Mouse (Mus musculus) neutrophil, adult 59 days (primary cell): ENCODE data around the gene Gimap8. TPM values are rescaled to one million over a fixed set of nuclear protein-coding genes. Genes with fewer than 3 reads are reported as not detected.

Source experiments
- total RNA-seq, 2 experiments: library from RNA; stranded (reverse); gene quantifications; 1 replicate in 1 of 2; 2 replicates in 1 of 2; pipeline ENCODE4 v1.2.4; 2023

The Gimap8 gene
- total RNA-seq, result under 1 TPM; 0.26 to 0.31 TPM

GRCm38 (mm10) chr6:48646995-48647394 is at the start of gene Gimap8:
Gene Gimap8 (plus strand): TSS chr6:48647234.

GRCm38 (mm10) chr6:48601271-48602079 is 45.6 kb upstream of the Gimap8 start, which contains the start of gene Zfp775:
Gene Zfp775 (plus strand): TSS chr6:48602063.

DNA sequence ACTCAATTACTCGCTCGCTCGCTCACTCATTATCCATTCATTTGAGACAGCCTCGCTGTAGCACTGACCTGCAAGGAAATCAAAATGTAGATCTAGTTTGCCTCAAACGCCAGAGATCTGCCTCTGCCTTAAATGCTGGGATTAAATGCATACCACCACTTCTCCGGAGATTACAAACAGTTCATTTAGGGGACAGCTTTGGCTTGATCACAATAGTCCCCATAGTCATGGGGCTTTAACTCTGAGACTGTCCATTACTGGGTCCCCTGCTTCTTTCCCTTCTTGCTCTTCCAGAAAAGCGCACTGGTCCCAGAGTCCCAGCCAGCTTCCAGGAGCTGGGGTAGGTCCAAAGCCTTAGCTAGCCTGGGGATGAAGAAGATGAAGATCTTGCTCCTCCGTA is 20.6 kb upstream of the Gimap8 start, which contains the start of gene AI854703:
TSS of gene AI854703 (plus strand) at position 301 of the 400 bp plus-strand sequence.

DNA sequence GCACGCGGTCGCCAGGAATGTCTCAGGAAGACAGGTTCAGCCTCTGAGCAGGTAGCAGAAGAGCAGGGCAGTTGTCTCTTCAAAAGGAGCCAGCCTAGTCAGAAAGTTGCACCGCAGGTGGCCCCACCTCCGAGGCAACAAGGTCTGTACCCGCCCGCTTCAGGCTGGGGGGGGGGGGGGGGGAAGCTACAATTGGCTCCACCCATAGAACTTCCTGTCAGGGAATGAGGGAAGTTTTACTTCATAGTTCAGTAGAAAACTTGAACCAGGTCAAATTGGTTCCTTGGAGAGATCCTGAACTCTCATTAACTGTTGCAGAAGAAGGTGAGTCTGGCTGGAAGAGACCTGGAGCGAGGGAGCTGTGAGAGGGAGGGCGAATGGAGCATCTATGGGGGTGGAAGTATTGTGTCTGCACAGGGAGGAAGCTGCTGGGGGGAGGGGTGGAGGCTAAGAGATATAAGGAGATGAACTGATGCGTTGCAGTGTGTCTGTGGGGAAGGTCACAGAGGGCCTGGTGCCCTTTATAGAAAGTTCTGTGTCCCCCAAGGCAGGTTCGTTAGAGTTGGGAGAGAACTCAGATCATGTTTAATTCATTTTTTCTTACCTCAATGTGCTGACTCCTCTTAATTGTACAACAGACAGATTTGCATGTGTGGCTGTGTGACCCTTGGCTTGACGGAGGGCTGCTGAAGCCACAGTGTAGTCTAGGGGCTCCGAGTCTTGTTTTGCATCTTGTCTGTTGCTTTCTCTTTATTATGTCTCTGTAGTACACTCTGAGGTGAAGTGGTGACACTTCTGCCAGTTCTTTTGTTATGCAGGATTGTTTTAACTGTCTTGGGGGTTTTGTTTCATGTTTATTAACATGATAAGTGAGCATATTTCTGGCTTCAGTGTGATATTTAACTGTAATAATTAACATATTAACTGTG is 29.2 kb downstream of the Gimap8 start, which contains the start of gene Gimap9:
TSS of gene Gimap9 (plus strand) at position 199 of the 929 bp plus-strand sequence.

DNA sequence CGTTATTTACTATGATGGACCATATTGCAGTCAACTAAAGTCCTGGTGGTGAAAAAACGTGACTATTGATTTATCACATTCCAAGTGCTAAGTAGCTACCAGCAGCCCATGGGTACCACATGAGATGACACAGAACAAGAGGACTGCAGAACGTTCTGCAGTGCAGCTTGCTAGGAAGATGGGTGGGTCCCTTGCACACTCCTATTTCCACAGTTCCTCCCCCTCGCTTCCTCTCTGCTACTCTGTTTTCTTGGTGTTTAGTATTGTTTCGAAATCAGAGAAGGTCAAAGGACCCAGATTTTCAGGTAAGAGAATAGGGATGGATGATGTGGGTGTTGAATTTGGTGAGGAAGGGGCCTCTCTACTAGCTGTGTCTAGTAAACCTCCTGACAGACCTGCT is 37.3 kb downstream of the Gimap8 start, which contains the start of gene Gimap4:
TSS of gene Gimap4 (plus strand) at position 231 of the 400 bp plus-strand sequence.

Other genes starting within 250 kb of the Gimap8 start
- 10 to 100 TPM; 12.4 to 16.9 TPM for gene Zfp467, start 201.4 kb upstream of the Gimap8 start, total RNA-seq
- gene Sspo, start 199.0 kb upstream of the Gimap8 start, total RNA-seq, result under 1 TPM; 0.04 to 0.09 TPM
- gene Atp6v0e2, start 109.6 kb upstream of the Gimap8 start, total RNA-seq, result under 1 TPM; 0.35 to 0.67 TPM
- gene Lrrc61, start 92.4 kb upstream of the Gimap8 start, total RNA-seq, result 10 to 100 TPM; 26.3 to 32.0 TPM
- not detected for gene Rarres2, start 74.4 kb upstream of the Gimap8 start, total RNA-seq
- gene Gm45021, start 57.6 kb upstream of the Gimap8 start, total RNA-seq, result not detected
- gene Repin1, start 53.4 kb upstream of the Gimap8 start, total RNA-seq, result 1 to 10 TPM; 1.8 to 5.0 TPM
- gene Gm44965, start 53.3 kb upstream of the Gimap8 start, total RNA-seq, result not detected
- 1 to 10 TPM in 1 of 2 experiments, under 1 TPM in 1; 0.89 to 3.1 TPM for gene Zfp775, start 45.2 kb upstream of the Gimap8 start, total RNA-seq
- gene AI854703, start 20.5 kb upstream of the Gimap8 start, total RNA-seq, result under 1 TPM in 1 of 2 experiments, not detected in 1; 0.13 TPM
- 1 to 10 TPM; 3.6 to 4.9 TPM for gene Gimap9, start 28.9 kb downstream of the Gimap8 start, total RNA-seq
- under 1 TPM; 0.66 to 0.95 TPM for gene Gimap4, start 37.3 kb downstream of the Gimap8 start, total RNA-seq
- 1 to 10 TPM; 5.0 to 5.9 TPM for gene Gimap6, start 61.0 kb downstream of the Gimap8 start, total RNA-seq
- not detected for gene Gm28053, start 71.4 kb downstream of the Gimap8 start, total RNA-seq
- gene Gimap7, start 71.4 kb downstream of the Gimap8 start, total RNA-seq, result under 1 TPM in 1 of 2 experiments, not detected in 1; 0.56 TPM
- 1 to 10 TPM in 1 of 2 experiments, under 1 TPM in 1; 0.93 to 1.1 TPM for gene Gimap1, start 91.8 kb downstream of the Gimap8 start, total RNA-seq
- 1 to 10 TPM; 1.1 to 1.4 TPM for gene Gimap5, start 99.0 kb downstream of the Gimap8 start, total RNA-seq
- 1 to 10 TPM in 1 of 2 experiments, under 1 TPM in 1; 0.89 to 1.3 TPM for gene Gimap3, start 123.6 kb downstream of the Gimap8 start, total RNA-seq
- 10 to 100 TPM in 1 of 2 experiments, 1 to 10 TPM in 1; 8.1 to 19.0 TPM for gene Tmem176a, start 193.7 kb downstream of the Gimap8 start, total RNA-seq
- 10 to 100 TPM; 19.5 to 23.8 TPM for gene Tmem176b, start 194.3 kb downstream of the Gimap8 start, total RNA-seq
- not detected for gene Aoc1, start 225.7 kb downstream of the Gimap8 start, total RNA-seq